Mouse (Mus musculus) hindbrain, embryonic 13.5 days (tissue): ENCODE results near the gene Tango6. TPM values are rescaled to one million over a fixed set of nuclear protein-coding genes. Genes with fewer than 3 reads are reported as not detected.
"Not testable (repeated sequence)": the region's sequence is repeated elsewhere in the genome, so short reads cannot be mapped to it uniquely, and the experiment has no call there.

ENCODE experiments used
- ATAC-seq: fragments of 200-750 bp; cut with Nextera tagmentation; 2 replicates; pipeline ENCODE4 v1.8.0; 2017; ENCODE audit warnings: moderate TSS enrichment; ENCODE audit not compliant: low FRiP score
- H3K27ac ChIP-seq: fragments of 300-500 bp; sonication (generic); 2 replicates; pipeline ENCODE4 v1.5.1; 2015; ENCODE audit warnings: inconsistent platforms, mild to moderate bottlenecking, moderate library complexity
- H3K27me3 ChIP-seq: fragments of 300-500 bp; sonication (generic); 2 replicates; pipeline ENCODE4 v1.6.1; 2015; ENCODE audit warnings: mild to moderate bottlenecking, inconsistent platforms
- H3K36me3 ChIP-seq: fragments of 300-500 bp; sonication (generic); 2 replicates; pipeline ENCODE4 v1.6.1; 2015; ENCODE audit warnings: mild to moderate bottlenecking, inconsistent platforms
- H3K4me1 ChIP-seq: fragments of 300-500 bp; sonication (generic); replicated peaks from 2 replicates; pipeline ENCODE4 v1.6.1; 2015; ENCODE audit warnings: inconsistent platforms
- H3K4me2 ChIP-seq: fragments of 300-500 bp; sonication (generic); 2 replicates; pipeline ENCODE4 v1.6.1; 2015; ENCODE audit warnings: inconsistent platforms, mild to moderate bottlenecking, moderate library complexity
- H3K4me3 ChIP-seq: fragments of 300-500 bp; sonication (generic); 2 replicates; pipeline ENCODE4 v1.5.1; 2015; ENCODE audit warnings: mild to moderate bottlenecking, inconsistent platforms
- H3K9ac ChIP-seq: fragments of 300-500 bp; sonication (generic); 2 replicates; pipeline ENCODE4 v1.6.1; 2015; ENCODE audit warnings: mild to moderate bottlenecking, inconsistent platforms
- H3K9me3 ChIP-seq: fragments of 300-500 bp; sonication (generic); 2 replicates; pipeline ENCODE4 v1.6.1; 2016; ENCODE audit warnings: inconsistent platforms
- WGBS: fragments of 180-500 bp; shearing (Covaris S2); methylation state at CpG from one replicate; pipeline ENCODE4 v1.1.7; 2015; 5-methylcytosine and 5-hydroxymethylcytosine counted together
- polyA plus RNA-seq: library from polyadenylated mRNA; unstranded; fragments of >200 nt; fragmentation: Nextera tagmentation; extraction: Ambion mirVana; gene quantifications from 2 replicates; pipeline ENCODE4 v1.2.1, GENCODE M21; 2015

The Tango6 gene
- polyA plus RNA-seq, 1 experiment from 2014 or later, result 6.6 TPM

DNA sequence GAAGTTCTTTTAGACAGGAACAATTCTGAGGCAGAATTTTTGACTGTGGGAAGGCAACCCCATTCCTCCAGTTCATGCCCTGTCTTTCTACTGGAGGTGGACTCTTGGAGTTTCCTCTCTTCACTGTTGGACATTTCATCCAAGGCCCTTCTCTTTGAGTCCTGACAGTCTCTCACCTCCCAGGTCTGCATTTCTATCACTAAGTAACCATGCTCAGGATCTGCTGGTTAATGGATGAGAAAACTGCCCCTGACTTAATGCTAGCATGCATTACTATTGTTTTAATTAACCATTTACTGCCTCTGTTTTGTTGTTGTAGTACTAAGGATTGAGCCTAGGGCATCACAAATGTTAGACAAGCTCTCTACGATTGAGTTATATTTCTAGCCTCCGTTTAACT is 82.7 kb downstream of the Tango6 start:
- Histone ChIP-seq H3K4me2 (no peak overlapping the region), H3K9ac (no peak overlapping the region), H3K4me1 (peaks cover 15% of the 10 kb centered on the region), H3K27ac (no peak overlapping the region), H3K4me3 (no peak overlapping the region), H3K9me3 (no peaks in the 10 kb centered on the region), H3K27me3 (no peaks in the 10 kb centered on the region), H3K36me3 (no peaks in the 10 kb centered on the region)
- ATAC-seq, result no peak
- WGBS, result 95% methylated on average over 2 of the region's 2 CpGs

DNA sequence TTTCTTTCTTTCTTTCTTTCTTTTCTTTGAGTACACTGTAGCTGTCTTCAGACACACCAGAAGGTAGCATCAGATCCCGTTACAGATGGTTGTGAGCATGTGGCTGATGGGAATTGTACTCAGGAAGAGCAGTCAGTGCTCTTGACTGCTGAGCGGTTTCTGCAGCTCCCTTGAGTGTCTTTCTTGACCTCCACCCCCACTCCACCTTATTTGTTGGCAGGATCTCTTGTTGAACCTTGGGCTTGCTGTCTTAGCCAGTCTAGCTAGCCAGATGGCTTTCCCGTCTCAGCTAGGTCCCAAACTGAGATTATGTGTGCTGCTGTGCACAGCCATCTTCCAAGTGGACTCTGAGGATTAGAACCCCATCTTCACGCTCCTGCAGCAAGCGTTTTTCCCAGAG is 83.9 kb downstream of the Tango6 start:
- H3K4me1 ChIP-seq, result peaks cover 8% of the 10 kb centered on the region
- H3K36me3 ChIP-seq, result no peaks in the 10 kb centered on the region
- H3K27ac ChIP-seq, result no peak overlapping the region
- no peak overlapping the region for H3K9ac ChIP-seq
- no peaks in the 10 kb centered on the region for H3K9me3 ChIP-seq
- 82% methylated on average over 5 of the region's 5 CpGs for WGBS
- H3K4me2 ChIP-seq, result no peak overlapping the region
- no peak overlapping the region for H3K4me3 ChIP-seq
- H3K27me3 ChIP-seq, result no peaks in the 10 kb centered on the region
- no peak for ATAC-seq

DNA sequence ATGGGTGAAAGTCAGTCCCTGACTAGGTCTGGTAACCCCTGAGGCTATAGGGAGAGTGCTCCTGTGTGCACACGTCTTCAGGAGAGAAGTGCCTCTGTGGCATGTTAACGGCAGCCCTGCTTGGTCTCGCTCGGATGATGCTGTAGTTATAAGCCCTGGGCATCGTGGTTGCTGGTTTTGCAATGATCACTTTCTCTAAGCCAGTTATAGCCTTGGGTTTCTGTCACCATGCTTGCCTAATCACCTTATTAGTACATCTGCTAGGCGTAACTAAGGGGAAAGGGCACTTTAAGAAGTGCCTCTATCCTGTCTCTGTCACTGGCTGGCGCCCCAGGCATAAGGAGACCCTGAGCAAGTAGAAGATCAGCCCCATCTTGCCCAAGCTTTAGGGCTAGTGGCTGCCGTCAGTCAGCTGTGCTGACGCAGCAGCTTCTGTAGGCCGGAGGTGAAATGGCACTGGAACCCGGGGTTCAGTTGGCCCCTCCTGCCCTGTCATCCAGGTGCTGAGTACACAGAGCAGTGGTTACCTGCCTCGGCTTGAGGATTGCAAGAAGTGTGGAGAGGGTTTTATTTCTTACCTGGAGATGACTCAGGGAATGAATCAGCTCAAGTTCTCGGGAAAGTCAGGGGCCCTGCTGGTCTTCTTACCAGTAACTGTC is 86.4 kb downstream of the Tango6 start:
- no peak overlapping the region for H3K9ac ChIP-seq
- ATAC-seq, result no peak
- H3K4me1 ChIP-seq, result no peaks in the 10 kb centered on the region
- 80% methylated on average over 13 of the region's 13 CpGs for WGBS
- no peak overlapping the region for H3K4me3 ChIP-seq
- no peaks in the 10 kb centered on the region for H3K36me3 ChIP-seq
- H3K27ac ChIP-seq, result no peak overlapping the region
- H3K27me3 ChIP-seq, result no peaks in the 10 kb centered on the region
- no peak overlapping the region for H3K4me2 ChIP-seq
- H3K9me3 ChIP-seq, result no peaks in the 10 kb centered on the region

DNA sequence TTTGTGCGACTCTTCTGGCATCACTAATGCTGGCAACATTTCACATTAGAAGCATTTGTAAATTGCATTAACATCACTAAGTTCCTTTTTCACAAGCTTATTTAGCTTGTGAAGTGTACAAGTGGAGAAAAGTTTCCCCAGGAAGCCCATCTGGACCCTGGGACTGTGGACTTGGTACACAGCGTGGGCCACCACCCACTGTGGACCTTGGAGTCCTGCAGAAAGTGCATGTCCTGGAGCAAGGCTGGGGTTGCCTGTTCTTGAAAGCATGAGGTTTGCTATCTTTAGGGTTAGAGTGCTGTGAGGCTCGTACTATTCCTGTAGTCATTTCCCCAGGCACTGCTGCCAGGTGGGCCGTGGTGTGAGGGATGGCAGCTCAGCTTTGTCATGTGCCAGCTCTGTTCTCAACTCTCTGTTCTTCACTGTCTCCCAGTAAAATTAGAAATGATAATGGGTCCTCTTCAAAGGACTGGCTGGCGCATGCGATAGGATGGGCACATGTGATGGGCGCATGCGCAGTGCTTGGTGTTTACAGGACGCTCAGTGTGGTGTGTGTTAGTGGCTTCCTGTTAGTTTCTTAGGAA is 87.8 kb downstream of the Tango6 start:
- 94% methylated on average over 9 of the region's 9 CpGs for WGBS
- Histone ChIP-seq H3K9me3 (no peaks in the 10 kb centered on the region), H3K9ac (no peak overlapping the region), H3K4me3 (no peak overlapping the region), H3K27me3 (no peaks in the 10 kb centered on the region), H3K36me3 (no peaks in the 10 kb centered on the region), H3K27ac (no peak overlapping the region), H3K4me2 (no peak overlapping the region), H3K4me1 (no peaks in the 10 kb centered on the region; the same call in 1 of the 2 replicates)
- no peak for ATAC-seq

DNA sequence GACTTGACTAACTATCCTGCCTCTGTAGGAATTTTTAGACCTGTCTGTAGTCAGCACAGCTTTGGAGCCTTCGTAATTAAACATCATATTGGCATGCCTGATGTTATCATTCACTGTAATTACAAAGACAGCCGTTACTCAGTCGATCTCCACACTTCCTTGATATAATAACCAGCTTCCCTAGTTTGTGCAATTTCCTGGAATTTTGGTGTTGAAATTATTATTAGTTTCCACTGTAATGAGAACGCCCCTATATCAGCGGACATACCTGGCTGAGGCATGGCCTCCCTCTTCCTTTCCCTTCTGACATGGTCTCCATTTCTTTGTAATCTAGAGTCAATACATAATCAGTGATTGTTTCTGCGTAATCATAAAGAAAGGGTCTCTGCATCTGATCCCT is 89.2 kb downstream of the Tango6 start:
- H3K27me3 ChIP-seq, result no peaks in the 10 kb centered on the region
- WGBS, result 83% methylated on average over 6 of the region's 6 CpGs

DNA sequence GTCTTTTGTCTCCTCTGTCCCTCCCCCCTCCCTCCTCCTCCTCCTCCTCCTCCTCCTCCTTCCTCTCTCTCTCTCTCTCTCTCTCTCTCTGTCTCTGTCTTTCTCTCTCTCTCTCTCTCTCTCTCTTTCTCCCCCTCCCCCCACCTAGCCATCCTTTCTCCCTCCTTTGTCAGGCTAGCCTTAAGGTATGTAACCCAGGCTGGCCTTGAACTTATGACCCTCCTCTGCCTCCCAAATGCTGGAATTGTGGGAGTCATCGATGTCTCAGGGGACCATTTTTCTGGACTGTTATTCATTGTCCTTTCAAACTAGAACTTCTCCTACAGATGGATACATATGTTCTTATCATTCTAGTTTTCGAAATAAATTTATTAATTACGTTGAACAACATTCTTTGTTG is 89.6 kb downstream of the Tango6 start:
- H3K4me2 ChIP-seq, result no peak overlapping the region
- H3K27me3 ChIP-seq, result no peaks in the 10 kb centered on the region
- no peak overlapping the region for H3K4me3 ChIP-seq
- ATAC-seq, result no peak
- no peaks in the 10 kb centered on the region for H3K36me3 ChIP-seq
- no peaks in the 10 kb centered on the region; the same call in 1 of the 2 replicates for H3K4me1 ChIP-seq
- no peak overlapping the region for H3K27ac ChIP-seq
- no peak overlapping the region for H3K9ac ChIP-seq
- 92% methylated on average over 3 of the region's 3 CpGs for WGBS
- H3K9me3 ChIP-seq, result no peaks in the 10 kb centered on the region

More for the DNA sequence above, 89.2 kb downstream of the Tango6 start:
- Histone ChIP-seq H3K4me1 (no peaks in the 10 kb centered on the region; the same call in 1 of the 2 replicates), H3K27ac (no peak overlapping the region), H3K9me3 (no peaks in the 10 kb centered on the region), H3K9ac (no peak overlapping the region), H3K4me2 (no peak overlapping the region), H3K36me3 (no peaks in the 10 kb centered on the region), H3K4me3 (no peak overlapping the region)
- ATAC-seq, result no peak

DNA sequence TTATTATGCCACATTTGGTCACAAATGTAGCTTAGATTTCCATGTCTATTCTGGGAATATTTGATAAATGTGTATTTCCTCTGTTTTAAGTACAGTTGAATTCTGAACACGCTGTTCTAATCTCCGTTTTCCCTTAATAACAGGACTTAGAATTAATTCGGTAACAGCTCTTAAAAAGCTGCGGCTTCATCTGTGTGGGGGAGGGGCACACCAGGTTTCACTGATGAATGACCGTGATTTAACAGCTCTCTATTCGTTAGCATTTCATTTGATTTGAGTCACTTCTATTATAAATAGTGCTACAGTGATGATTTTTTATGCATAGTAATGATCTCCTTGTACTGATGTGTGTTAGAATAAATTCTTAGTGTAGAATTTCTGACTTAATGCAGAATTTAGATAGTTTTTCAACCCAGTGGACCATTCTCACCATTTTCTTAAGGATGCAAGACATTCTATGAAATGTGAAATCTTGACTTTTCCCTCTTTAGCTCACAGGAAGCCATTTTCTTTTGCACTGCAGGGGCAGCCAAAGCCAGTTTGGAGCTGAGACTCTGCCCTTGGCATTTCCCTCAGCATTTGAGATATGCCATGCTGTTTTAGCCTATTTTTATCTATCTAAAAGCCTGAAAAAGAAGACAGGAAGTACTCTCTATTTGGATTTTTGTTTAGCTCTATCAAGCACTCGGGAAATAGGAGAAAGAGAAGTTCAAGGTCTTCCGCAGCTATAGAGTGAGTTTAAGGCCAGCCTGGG is 91.9 kb downstream of the Tango6 start:
- Histone ChIP-seq H3K4me3 (no peak overlapping the region), H3K4me1 (no peaks in the 10 kb centered on the region; the same call in 1 of the 2 replicates), H3K4me2 (no peak overlapping the region), H3K27ac (peak overlapping the region; percentile 70), H3K36me3 (no peaks in the 10 kb centered on the region), H3K9me3 (no peaks in the 10 kb centered on the region), H3K9ac (no peak overlapping the region), H3K27me3 (no peaks in the 10 kb centered on the region)
- ATAC-seq, result no peak
- 69% methylated on average over 8 of the region's 8 CpGs for WGBS

DNA sequence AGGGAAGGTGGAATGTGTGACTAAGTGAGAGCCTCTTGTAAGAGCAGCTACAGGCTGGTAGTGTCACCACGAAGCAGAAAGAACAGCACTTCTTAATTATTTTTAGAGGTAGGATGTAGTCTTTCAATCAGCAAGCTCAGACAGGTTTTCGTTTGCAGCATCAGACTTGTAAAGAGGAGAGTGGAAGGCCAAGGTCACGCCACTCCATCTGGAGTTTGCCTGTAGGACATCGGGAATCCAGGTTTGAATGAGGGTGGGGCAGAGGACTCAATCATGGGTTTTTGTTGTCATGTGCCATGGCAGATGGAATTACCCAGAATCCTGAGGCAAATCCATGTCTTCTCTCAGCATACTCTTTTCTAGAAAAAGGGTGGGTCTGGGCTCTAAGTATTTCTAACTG is 106.8 kb downstream of the Tango6 start:
- ATAC-seq, result no peak
- no peak overlapping the region for H3K9ac ChIP-seq
- no peak overlapping the region for H3K27ac ChIP-seq
- H3K27me3 ChIP-seq, result no peaks in the 10 kb centered on the region
- no peaks in the 10 kb centered on the region for H3K36me3 ChIP-seq
- H3K4me3 ChIP-seq, result no peak overlapping the region
- 0 out of 2 replicates have a peak, but pooled peaks cover 3% of the 10 kb centered on the region for H3K4me1 ChIP-seq
- no peak overlapping the region for H3K4me2 ChIP-seq
- WGBS, result 69% methylated on average over 4 of the region's 4 CpGs
- no peaks in the 10 kb centered on the region for H3K9me3 ChIP-seq

DNA sequence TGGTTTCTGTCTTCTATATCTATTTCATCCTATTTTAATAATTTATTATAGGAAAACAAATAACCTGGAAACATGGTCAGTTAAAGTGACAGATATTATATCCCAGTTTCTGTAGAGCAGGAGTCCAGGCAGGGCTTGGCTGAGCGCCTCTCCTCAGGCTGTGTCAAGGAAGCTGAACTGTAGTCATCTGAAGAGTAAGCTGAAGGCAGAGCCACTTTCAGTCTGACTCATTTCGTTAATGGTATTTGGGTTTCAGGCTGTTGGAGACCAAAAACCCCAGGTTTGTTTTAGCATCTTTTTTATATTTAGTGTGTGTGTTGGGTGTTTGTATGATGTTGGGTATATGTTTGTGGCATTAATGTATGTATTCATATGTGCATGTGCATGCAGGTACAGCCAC is 112.0 kb downstream of the Tango6 start:
- no peaks in the 10 kb centered on the region for H3K27me3 ChIP-seq
- WGBS, result 91% methylated on average over 2 of the region's 2 CpGs
- H3K4me3 ChIP-seq, result no peak overlapping the region
- H3K36me3 ChIP-seq, result no peaks in the 10 kb centered on the region
- no peak overlapping the region for H3K9ac ChIP-seq
- H3K4me1 ChIP-seq, result peaks cover 4% of the 10 kb centered on the region; the same call in 1 of the 2 replicates
- no peak for ATAC-seq
- H3K27ac ChIP-seq, result no peak overlapping the region
- H3K4me2 ChIP-seq, result no peak overlapping the region
- H3K9me3 ChIP-seq, result no peaks in the 10 kb centered on the region

DNA sequence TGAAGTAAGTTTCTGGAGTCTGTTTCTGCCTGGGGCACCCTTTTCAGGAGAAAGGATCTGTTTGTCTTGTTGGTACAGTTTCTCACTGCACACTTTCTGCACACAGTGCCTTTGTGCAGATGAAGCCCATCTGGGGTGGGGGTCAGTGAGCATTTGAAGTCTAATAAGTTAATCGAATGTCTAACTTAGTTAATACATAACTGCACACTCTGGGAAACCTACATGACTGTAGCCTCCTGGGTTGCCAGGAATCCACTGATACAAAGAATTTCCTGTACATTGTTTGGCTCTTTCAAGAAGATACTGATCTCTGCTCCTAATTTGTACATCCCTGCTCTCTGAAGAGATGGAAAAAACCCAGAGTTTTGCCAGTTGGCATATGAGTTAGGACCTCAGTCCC is 117.0 kb downstream of the Tango6 start:
- Histone ChIP-seq H3K4me3 (no peak overlapping the region), H3K27me3 (no peaks in the 10 kb centered on the region), H3K4me1 (peaks cover 4% of the 10 kb centered on the region; the same call in 1 of the 2 replicates), H3K27ac (no peak overlapping the region), H3K4me2 (no peak overlapping the region), H3K36me3 (no peaks in the 10 kb centered on the region), H3K9me3 (no peaks in the 10 kb centered on the region), H3K9ac (no peak overlapping the region)
- WGBS, result 62% methylated on average over 1 of the region's 1 CpGs
- no peak for ATAC-seq

DNA sequence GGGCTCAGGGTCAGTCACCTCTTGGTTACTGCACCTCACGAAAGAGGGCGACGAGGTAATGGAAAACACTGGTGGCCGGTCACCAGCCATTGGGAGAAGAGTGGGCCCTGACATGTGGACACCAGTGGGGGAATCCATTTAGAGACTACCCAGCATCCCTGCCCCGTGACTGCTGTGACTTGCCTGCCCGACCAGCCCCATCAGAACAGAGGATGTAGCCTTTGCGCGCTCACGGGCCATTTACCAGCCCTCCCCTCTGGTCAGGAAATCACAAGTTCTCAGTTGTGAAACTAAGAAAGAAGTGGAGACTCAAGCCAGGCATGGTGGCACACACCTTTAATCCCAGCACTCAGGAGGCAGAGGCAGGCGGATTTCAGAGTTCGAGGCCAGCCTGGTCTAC is 118.4 kb downstream of the Tango6 start:
- WGBS, result 96% methylated on average over 11 of the region's 11 CpGs
- peaks cover 4% of the 10 kb centered on the region; the same call in 1 of the 2 replicates for H3K4me1 ChIP-seq
- H3K4me3 ChIP-seq, result no peak overlapping the region
- H3K9ac ChIP-seq, result no peak overlapping the region
- no peak overlapping the region for H3K4me2 ChIP-seq
- H3K27me3 ChIP-seq, result no peaks in the 10 kb centered on the region
- no peaks in the 10 kb centered on the region for H3K36me3 ChIP-seq
- H3K27ac ChIP-seq, result no peak overlapping the region
- ATAC-seq, result no peak
- H3K9me3 ChIP-seq, result no peaks in the 10 kb centered on the region

DNA sequence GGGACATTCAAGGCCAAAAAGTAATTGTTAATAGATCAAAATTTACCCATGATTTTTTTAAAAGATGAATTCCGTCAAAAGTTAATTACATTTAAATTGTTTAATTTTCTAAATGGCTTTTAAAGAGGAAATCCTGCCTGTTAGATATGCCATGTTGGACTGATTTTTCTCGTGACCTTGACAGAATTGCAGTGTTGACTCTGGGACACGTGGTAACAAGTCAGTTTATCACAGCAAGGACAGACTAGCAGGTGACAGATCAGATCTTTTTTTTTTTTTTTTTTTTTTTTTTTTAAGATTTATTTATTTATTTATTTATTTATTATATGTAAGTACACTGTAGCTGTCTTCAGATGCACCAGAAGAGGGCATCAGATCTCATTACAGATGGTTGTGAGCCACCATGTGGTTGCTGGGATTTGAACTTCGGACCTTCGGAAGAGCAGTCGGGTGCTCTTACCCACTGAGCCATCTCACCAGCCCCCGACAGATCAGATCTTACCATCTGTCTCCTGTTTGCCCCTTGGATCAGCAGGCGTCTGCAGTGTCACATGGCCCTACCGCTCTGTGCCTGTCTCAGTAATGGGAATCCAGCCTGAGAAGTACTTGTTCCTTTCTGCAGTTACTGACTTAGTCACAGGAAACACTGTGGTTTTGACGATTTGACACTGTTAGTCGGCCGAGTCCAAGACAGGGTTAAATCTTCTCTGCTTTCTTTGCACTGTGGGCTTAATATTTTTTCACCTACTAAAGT is 119.7 kb downstream of the Tango6 start:
- H3K4me1 ChIP-seq, H3K36me3 ChIP-seq, H3K27ac ChIP-seq, H3K27me3 ChIP-seq, H3K9me3 ChIP-seq, ATAC-seq, H3K4me3 ChIP-seq, H3K4me2 ChIP-seq, H3K9ac ChIP-seq: not testable (repeated sequence)
- WGBS, result 82% methylated on average over 12 of the region's 12 CpGs
